Mouse (Mus musculus) bone marrow macrophage, adult 2 months (primary cell): ENCODE measurements around the gene Ube2o.

Source experiments
- CTCF ChIP-seq: IDR thresholded peaks from 2 replicates; pipeline ENCODE4 v1.5.1; 2012; ENCODE audit warnings: low read depth, mild to moderate bottlenecking, low read length, moderate library complexity
- POLR2A ChIP-seq: IDR thresholded peaks from 2 replicates; pipeline ENCODE4 v1.6.1; 2012; ENCODE audit warnings: mild to moderate bottlenecking, low read depth, low read length, borderline replicate concordance

DNA sequence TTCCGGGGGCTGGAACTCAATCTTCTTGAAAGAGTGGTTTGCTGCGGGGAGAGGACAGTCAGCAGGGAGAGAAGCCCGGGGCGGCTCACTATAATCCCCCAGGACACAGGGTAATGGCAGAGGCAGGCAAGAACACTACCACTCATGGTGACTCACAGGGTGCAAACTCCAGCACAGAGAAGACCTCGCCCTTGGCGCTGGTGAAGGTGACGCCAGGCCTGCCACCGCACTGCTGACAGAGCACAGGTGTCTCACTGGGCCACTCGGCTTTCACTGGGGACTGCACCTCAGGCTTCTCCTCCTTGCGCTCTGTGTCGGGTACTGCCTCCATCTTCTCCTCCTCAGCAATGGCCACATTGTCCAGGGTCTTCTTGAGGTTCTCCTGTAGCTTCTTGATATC, 40.1 kb downstream of the Ube2o start:
- TF ChIP-seq CTCF, result no peak
- TF ChIP-seq POLR2A, result no peak
